Mouse (Mus musculus) skeletal muscle tissue, postnatal 0 days (tissue): Measurements from ENCODE around the gene Tial1. TPM values are rescaled to one million over a fixed set of nuclear protein-coding genes. Genes with fewer than 3 reads are reported as not detected.

Experiments
- microRNA-seq, 2 experiments: library from miRNA; unstranded; fragments of <30 nt; microRNA quantifications; one replicate each; pipeline ENCODE4; 2016
- polyA plus RNA-seq: library from polyadenylated mRNA; unstranded; fragments of >200 nt; fragmentation: Nextera tagmentation; extraction: Ambion mirVana; gene quantifications from 2 replicates; pipeline ENCODE4 v1.2.1, GENCODE M21; 2015

Gene Tial1
- 14.1 and 15.7 TPM in 2 replicates for polyA plus RNA-seq

DNA sequence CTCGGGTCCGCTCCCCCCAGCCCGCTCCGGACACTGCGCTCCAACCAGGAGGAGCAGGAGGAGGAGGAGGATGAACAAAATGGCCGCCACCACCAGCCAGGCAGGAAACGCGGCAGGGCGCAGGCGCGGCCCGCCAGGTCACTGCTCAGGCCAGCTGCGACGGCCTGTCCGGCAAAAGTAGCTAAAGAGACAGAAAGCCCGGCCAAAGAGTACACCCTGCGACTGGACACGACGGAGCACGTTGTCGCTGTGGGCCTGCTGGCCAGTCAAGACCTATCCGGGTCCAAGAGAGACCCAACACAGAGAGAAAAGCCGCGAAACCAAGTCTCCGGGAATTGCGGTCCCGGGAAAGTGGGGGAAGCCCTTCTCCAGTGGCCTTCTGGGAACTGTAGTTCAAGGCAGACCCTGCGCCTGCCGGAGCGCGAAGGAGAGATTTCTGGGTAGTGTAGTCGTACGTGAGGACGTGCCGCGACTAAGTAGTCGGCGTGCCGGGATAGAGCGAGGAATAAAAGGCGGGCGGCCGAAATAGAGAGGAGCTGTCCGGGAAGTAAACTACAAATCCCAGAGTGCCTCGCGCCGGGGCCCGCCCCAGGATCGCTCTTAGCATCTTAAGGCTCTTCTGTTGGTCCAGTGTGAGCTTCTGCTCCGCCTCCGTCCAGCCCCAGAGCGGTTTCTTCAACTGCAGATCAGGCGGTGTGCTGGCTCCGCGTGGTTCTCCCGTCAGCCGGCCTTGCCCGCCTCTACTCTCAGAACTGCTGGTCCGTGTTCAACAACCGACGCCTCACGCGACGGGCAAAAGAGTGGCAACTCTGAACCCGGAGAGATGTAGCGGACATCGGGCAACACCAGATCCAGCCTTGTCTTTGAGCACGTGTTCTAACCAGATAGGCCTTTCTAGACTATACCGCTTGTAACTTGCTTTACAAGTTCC lies at the start of gene Tial1:
Gene Tial1 (minus strand): TSS at position 433 of the 931 bp plus-strand sequence.

DNA sequence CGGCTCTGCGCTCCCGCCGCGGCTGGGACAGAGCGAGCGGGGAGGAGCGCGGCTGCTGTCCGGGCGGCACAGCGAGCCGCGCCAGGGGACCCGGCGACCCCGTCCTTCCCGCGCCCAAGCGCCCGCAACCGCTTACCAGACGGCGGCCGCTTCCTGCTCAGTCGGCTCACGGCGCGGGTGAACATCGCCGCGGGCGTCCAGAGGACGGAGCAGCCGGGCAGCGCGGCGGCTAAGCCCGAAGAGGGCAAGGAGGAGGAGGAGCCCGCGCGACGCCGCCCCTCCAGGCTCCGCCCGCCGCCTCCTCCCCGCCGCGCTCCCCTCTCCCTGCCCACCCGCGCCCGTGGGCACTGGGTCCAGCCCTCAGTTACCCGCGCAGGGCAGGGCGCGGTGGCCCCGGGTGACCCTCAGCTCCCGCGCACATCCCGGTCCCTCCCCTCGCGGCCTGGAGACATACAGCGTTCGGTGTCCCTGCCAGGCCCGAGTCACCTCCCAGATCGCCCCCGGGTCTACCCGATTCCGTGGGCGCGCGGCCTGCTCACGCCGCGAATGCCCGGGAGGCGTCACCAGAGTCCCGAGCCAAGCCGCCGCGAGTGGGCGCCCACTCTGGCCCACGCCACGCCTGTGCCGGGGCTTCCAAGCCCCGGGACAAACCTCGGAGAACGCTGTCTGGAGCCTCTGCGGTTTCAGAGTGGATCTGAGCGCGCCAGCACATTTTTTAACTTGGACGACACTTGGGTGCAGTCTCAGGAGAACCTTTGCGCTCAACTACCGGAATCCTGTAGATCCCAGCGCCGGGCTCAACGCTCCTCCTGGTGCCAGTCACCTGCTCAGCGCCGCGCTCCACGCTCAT lies 43.4 kb downstream of the Tial1 start, which contains the start of gene Rgs10:
Gene Rgs10 (minus strand): TSS at position 829 of the 850 bp plus-strand sequence.

Small RNA genes lying within 50 kb of the gene (microRNA-seq; reads per million reads assigned to microRNA genes)
- gene Gm24365, result 0 reads per million in 2 experiments

Other genes with a start within 250 kb of the Tial1 start
- 7.5 and 8.2 TPM in 2 replicates for gene Armc5, start 224.4 kb downstream of the Tial1 start, polyA plus RNA-seq
- 3.0 and 3.6 TPM in 2 replicates for gene 9130023H24Rik, start 223.7 kb downstream of the Tial1 start, polyA plus RNA-seq
- 51.5 and 58.6 TPM in 2 replicates for gene Tgfb1i1, start 214.9 kb downstream of the Tial1 start, polyA plus RNA-seq
- 0.14 TPM in 1 of 2 replicates, not detected in the other for gene Slc5a2, start 196.1 kb downstream of the Tial1 start, polyA plus RNA-seq
- 7.9 and 11.3 TPM in 2 replicates for gene BC017158, start 163.5 kb downstream of the Tial1 start, polyA plus RNA-seq
- gene Rgs10, start 43.0 kb downstream of the Tial1 start, polyA plus RNA-seq, result 11.3 and 13.4 TPM in 2 replicates
- gene Bag3, start 61.9 kb upstream of the Tial1 start, polyA plus RNA-seq, result 31.3 and 36.2 TPM in 2 replicates
- 5.5 and 5.9 TPM in 2 replicates for gene Inpp5f, start 149.6 kb upstream of the Tial1 start, polyA plus RNA-seq